Mouse (Mus musculus) embryo, embryonic 10.5 days (tissue): ENCODE data around the gene Actrt3.
"Not testable (repeated sequence)": the region's sequence is repeated elsewhere in the genome, so short reads cannot be mapped to it uniquely, and the experiment has no call there.

Source experiments
- DNase-seq: peaks from one replicate; pipeline ENCODE4 v3.0.0-alpha.2; 2015; ENCODE audit warnings: low spot score

Gene Actrt3

DNA sequence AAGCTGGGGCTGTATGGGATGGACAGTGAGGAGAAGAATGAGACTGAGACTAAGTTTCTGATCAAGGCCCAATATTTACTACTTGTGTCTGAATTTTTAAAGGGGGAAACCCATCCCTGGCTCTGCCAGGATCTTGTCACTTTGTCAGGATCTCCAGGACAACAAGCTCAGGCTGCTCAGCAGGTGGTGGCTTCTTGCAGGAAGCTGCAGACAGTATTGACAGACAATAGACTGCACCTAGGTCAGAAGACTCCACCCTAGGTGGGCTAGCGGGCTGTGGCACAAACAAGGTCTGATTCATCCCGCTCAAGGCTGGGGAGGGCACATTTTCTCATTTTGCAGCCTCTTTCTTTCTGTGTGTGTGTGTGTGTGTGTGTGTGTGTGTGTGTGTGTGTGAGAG is 26.2 kb downstream of the Actrt3 start:
- DNase-seq = no peak

DNA sequence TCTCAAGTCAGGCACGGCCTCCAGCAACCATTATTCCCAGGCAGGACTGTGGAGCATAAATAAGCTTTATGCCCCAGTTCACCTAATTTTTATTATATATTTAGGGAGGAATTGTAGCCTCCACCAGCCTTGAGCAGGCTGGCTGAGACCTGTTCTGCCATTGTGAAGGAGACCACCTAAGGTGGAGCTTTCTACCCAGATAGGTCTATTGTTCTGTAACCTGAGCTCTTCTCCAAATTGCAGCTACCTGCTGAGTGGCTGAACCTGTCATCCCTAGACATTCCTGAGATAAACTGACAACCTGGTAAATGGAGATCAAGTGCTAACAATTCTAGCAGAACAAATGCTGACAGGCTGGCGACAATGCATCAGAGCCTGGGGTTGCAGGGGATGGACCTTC is 33.4 kb downstream of the Actrt3 start:
- not testable (repeated sequence) for DNase-seq

DNA sequence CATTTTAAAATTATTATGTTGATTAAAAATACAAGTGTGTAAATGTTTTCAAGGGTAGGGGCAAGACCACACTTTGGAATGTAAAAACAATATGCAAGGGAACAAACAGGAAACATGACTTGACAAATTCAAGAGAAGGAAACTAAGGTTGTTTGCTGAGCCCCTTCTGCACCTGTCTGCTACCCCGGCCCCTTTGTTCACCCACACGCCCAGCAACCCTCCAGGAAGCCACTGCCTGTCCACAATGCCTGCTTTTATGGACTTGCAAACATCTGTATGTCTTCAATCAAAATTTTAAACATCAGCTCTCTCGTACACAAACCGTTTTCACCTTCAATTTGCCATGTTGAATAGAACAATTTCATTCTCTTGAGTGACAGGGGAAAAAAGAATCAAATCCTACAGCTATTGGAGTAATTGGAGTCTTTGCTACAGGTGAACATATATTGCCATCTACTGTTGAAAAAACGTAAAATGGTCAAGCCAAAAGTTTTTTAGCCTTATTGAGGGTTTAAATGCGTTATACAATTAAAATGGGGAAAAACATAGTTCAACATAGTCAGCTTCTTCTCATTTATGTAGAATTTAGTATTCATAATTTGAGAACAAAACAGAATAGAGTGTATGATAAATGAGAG is 38.9 kb downstream of the Actrt3 start:
- DNase-seq = peak; percentile 31

DNA sequence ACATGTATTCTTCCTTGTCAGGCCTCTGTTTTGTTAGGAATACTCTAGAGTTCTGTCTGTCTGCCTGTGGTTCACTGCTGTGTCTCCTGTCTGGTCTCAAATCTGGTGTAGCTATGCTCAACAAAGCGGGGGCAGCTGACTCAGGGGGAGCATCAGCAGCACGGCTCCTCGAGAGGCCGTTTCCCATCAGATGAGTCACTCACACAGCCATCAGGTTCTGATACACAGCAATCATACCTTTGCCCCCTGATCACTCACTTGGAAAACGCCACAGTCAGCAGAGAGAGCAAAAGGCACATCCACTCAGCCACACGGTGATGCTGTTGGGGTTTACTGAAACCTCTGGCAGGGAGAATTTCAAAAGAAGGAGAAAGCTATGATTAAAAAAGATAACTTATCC is 46.0 kb downstream of the Actrt3 start:
- no peak for DNase-seq

GRCm38 (mm10) chr3:30550218-30550617 is 49.5 kb downstream of the Actrt3 start:
- peak; percentile 21 for DNase-seq

GRCm38 (mm10) chr3:30548928-30549327 is 50.8 kb downstream of the Actrt3 start:
- no peak for DNase-seq

DNA sequence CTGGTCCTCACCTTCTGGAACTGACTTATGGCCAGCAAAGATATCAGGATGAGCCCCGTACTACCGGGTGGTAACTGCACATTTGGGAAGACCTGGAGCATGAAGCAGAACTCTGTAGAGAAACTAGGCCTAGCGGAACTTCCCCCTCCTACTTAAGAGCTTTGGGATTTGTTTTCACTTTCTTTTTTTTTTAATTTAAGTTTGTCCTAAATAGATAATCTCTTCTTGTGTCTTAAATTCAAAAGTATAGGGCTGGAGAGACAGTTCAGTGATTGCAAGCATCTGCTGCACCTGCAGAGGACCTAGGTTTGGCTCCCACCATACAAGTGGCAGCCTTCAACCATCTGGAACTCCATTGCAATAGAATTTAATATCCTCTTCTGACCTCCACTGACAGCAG is 51.8 kb downstream of the Actrt3 start, which contains the start of gene Mecom:
Gene Mecom, minus strand, starts transcription at position 101 of the 400 bp plus-strand sequence.
- no peak for DNase-seq
